Mouse (Mus musculus): ENCODE data around the gene Plekhg3. TPM values are rescaled to one million over a fixed set of nuclear protein-coding genes. Genes with fewer than 3 reads are reported as not detected.
A peak's percentile ranks its signal among the peaks of the same experiment; 100 is the strongest.

Plekhg3 gene
- polyA plus RNA-seq, 1 experiment from 2014 or later: 1.0 TPM

DNA sequence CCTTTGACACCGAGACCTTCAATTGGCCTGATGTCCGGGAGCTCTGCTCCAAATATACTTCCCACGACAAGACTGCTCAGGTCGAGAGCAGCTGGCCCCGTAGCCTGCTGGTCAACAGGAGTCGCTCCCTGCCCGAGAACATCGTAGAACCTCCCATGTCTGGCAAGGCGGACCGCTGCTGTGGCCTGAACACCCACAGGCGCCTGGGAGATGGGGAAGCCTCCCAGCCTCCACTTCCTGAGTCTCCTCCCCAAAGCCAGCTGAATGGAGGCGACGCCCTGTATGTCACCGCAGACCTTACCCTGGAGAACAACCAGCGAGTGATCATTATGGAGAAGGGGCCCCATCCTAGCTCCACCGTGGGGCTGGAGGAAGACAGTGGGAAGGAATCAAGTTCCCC, 47.2 kb downstream of the Plekhg3 start:
- 0 out of 2 replicates have a peak, but pooled peaks cover under 1% of the 10 kb centered on the region for H3K4me1 ChIP-seq (replicated peaks; ENCODE audit: control insufficient read depth, insufficient read depth, low read length)
- no peak overlapping the region for H3K4me3 ChIP-seq (ENCODE audit: low read depth, low read length)
- WGBS: 96% methylated on average over 16 of the region's 16 CpGs
- H3K27me3 ChIP-seq (ENCODE audit: control insufficient read depth, insufficient read depth, low read length): no peaks in the 10 kb centered on the region
- DNase-seq (ENCODE audit: low spot score): no peak
- H3K9me3 ChIP-seq (ENCODE audit: control insufficient read depth, low read length): no peaks in the 10 kb centered on the region
- no peaks in the 10 kb centered on the region for H3K36me3 ChIP-seq (ENCODE audit: control insufficient read depth, insufficient read depth, low read length)
- H3K4me2 ChIP-seq (ENCODE audit: low read depth, low read length, severe bottlenecking): no peak overlapping the region
- no peak overlapping the region for H3K27ac ChIP-seq (ENCODE audit: low read depth, low read length)
- no peak overlapping the region for H3K9ac ChIP-seq (ENCODE audit: low read length)
- ATAC-seq (replicated peaks; ENCODE audit: low FRiP score): no peak

- WGBS: 82% methylated on average over 2 of the region's 2 CpGs
- H3K9ac ChIP-seq (ENCODE audit: low read length): no peak overlapping the region
- no peak overlapping the region for H3K4me2 ChIP-seq (ENCODE audit: low read depth, low read length, severe bottlenecking)
- no peaks in the 10 kb centered on the region for H3K36me3 ChIP-seq (ENCODE audit: control insufficient read depth, insufficient read depth, low read length)
- no peak overlapping the region for H3K4me3 ChIP-seq (ENCODE audit: low read depth, low read length)
- H3K4me1 ChIP-seq (replicated peaks; ENCODE audit: control insufficient read depth, insufficient read depth, low read length): 0 out of 2 replicates have a peak, but pooled peaks cover 4% of the 10 kb centered on the region
- no peak for DNase-seq (ENCODE audit: low spot score)
- ATAC-seq (replicated peaks; ENCODE audit: low FRiP score): no peak
- H3K27ac ChIP-seq (ENCODE audit: low read depth, low read length): no peak overlapping the region
- H3K9me3 ChIP-seq (ENCODE audit: control insufficient read depth, low read length): no peaks in the 10 kb centered on the region
- H3K27me3 ChIP-seq (ENCODE audit: control insufficient read depth, insufficient read depth, low read length): no peaks in the 10 kb centered on the region
Observed at GRCm38 (mm10) chr12:76578465-76578864, 47.8 kb downstream of the Plekhg3 start.

DNA sequence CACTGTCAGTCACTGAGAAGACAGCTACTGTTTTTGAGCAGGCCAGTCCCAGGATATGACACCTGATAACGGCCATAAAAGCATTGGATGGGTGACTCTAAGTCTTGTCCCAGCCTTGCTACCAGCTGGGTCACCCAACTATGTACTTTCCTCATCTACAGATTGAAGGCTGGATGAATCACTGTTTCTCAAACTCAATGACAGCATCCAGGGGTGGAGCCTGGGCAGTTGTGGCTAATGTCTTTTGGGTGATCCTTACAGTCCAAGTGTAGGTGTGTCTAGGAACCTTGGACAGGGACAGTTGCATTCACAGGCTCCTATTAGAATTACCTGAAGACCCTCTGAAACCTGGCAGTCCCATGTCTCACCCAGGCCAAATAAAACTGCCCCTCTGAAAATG, 49.1 kb downstream of the Plekhg3 start:
- H3K36me3 ChIP-seq (ENCODE audit: control insufficient read depth, insufficient read depth, low read length): no peaks in the 10 kb centered on the region
- WGBS: 79% methylated on average over 1 of the region's 1 CpGs

GRCm38 (mm10) chr12:76582139-76582538, 51.4 kb downstream of the Plekhg3 start:
- H3K9me3 ChIP-seq (ENCODE audit: control insufficient read depth, low read length): no peaks in the 10 kb centered on the region
- H3K27ac ChIP-seq (ENCODE audit: low read depth, low read length): no peak overlapping the region
- H3K9ac ChIP-seq (ENCODE audit: low read length): no peak overlapping the region
- ATAC-seq (replicated peaks; ENCODE audit: low FRiP score) (no peak), DNase-seq (ENCODE audit: low spot score) (no peak)
- no peak overlapping the region for H3K4me3 ChIP-seq (ENCODE audit: low read depth, low read length)
- WGBS: 90% methylated on average over 3 of the region's 3 CpGs
- no peak overlapping the region for H3K4me2 ChIP-seq (ENCODE audit: low read depth, low read length, severe bottlenecking)
- H3K4me1 ChIP-seq (replicated peaks; ENCODE audit: control insufficient read depth, insufficient read depth, low read length): 0 out of 2 replicates have a peak, but pooled peaks cover 4% of the 10 kb centered on the region
- no peaks in the 10 kb centered on the region for H3K36me3 ChIP-seq (ENCODE audit: control insufficient read depth, insufficient read depth, low read length)
- no peaks in the 10 kb centered on the region for H3K27me3 ChIP-seq (ENCODE audit: control insufficient read depth, insufficient read depth, low read length)

More for the DNA sequence above, 49.1 kb downstream of the Plekhg3 start:
- Histone ChIP-seq H3K27ac (ENCODE audit: low read depth, low read length) (no peak overlapping the region), H3K9me3 (ENCODE audit: control insufficient read depth, low read length) (no peaks in the 10 kb centered on the region), H3K9ac (ENCODE audit: low read length) (no peak overlapping the region), H3K27me3 (ENCODE audit: control insufficient read depth, insufficient read depth, low read length) (no peaks in the 10 kb centered on the region), H3K4me2 (ENCODE audit: low read depth, low read length, severe bottlenecking) (no peak overlapping the region), H3K4me3 (ENCODE audit: low read depth, low read length) (no peak overlapping the region), H3K4me1 (replicated peaks; ENCODE audit: control insufficient read depth, insufficient read depth, low read length) (0 out of 2 replicates have a peak, but pooled peaks cover 4% of the 10 kb centered on the region)
- DNase-seq (ENCODE audit: low spot score) (no peak), ATAC-seq (replicated peaks; ENCODE audit: low FRiP score) (no peak)

- H3K4me1 ChIP-seq (replicated peaks; ENCODE audit: control insufficient read depth, insufficient read depth, low read length): 0 out of 2 replicates have a peak, but pooled peaks cover 4% of the 10 kb centered on the region
- H3K4me3 ChIP-seq (ENCODE audit: low read depth, low read length): no peak overlapping the region
- no peak for ATAC-seq (replicated peaks; ENCODE audit: low FRiP score)
- H3K27me3 ChIP-seq (ENCODE audit: control insufficient read depth, insufficient read depth, low read length): no peaks in the 10 kb centered on the region
- no peak overlapping the region for H3K27ac ChIP-seq (ENCODE audit: low read depth, low read length)
- no peak overlapping the region for H3K4me2 ChIP-seq (ENCODE audit: low read depth, low read length, severe bottlenecking)
- H3K36me3 ChIP-seq (ENCODE audit: control insufficient read depth, insufficient read depth, low read length): no peaks in the 10 kb centered on the region
- 35% methylated on average over 6 of the region's 6 CpGs for WGBS
- no peaks in the 10 kb centered on the region for H3K9me3 ChIP-seq (ENCODE audit: control insufficient read depth, low read length)
- peak; percentile 59 for DNase-seq (ENCODE audit: low spot score)
- H3K9ac ChIP-seq (ENCODE audit: low read length): no peak overlapping the region
Observed at GRCm38 (mm10) chr12:76582841-76583240, 52.1 kb downstream of the Plekhg3 start.

GRCm38 (mm10) chr12:76583454-76583853, 52.8 kb downstream of the Plekhg3 start:
- Histone ChIP-seq H3K36me3 (ENCODE audit: control insufficient read depth, insufficient read depth, low read length) (no peaks in the 10 kb centered on the region), H3K4me1 (replicated peaks; ENCODE audit: control insufficient read depth, insufficient read depth, low read length) (0 out of 2 replicates have a peak, but pooled peaks cover 4% of the 10 kb centered on the region), H3K4me2 (ENCODE audit: low read depth, low read length, severe bottlenecking) (no peak overlapping the region), H3K9ac (ENCODE audit: low read length) (no peak overlapping the region), H3K4me3 (ENCODE audit: low read depth, low read length) (no peak overlapping the region), H3K27me3 (ENCODE audit: control insufficient read depth, insufficient read depth, low read length) (no peaks in the 10 kb centered on the region), H3K9me3 (ENCODE audit: control insufficient read depth, low read length) (no peaks in the 10 kb centered on the region), H3K27ac (ENCODE audit: low read depth, low read length) (no peak overlapping the region)
- DNase-seq (ENCODE audit: low spot score) (no peak), ATAC-seq (replicated peaks; ENCODE audit: low FRiP score) (no peak)
- 86% methylated on average over 7 of the region's 7 CpGs for WGBS

GRCm38 (mm10) chr12:76585028-76585427, 54.3 kb downstream of the Plekhg3 start:
- Histone ChIP-seq H3K4me3 (ENCODE audit: low read depth, low read length) (no peak overlapping the region), H3K4me2 (ENCODE audit: low read depth, low read length, severe bottlenecking) (no peak overlapping the region), H3K27me3 (ENCODE audit: control insufficient read depth, insufficient read depth, low read length) (no peaks in the 10 kb centered on the region), H3K27ac (ENCODE audit: low read depth, low read length) (no peak overlapping the region), H3K9me3 (ENCODE audit: control insufficient read depth, low read length) (no peaks in the 10 kb centered on the region), H3K9ac (ENCODE audit: low read length) (no peak overlapping the region), H3K4me1 (replicated peaks; ENCODE audit: control insufficient read depth, insufficient read depth, low read length) (0 out of 2 replicates have a peak, but pooled peaks cover 4% of the 10 kb centered on the region), H3K36me3 (ENCODE audit: control insufficient read depth, insufficient read depth, low read length) (no peaks in the 10 kb centered on the region)
- DNase-seq (ENCODE audit: low spot score): no peak
- ATAC-seq (replicated peaks; ENCODE audit: low FRiP score): no peak

DNA sequence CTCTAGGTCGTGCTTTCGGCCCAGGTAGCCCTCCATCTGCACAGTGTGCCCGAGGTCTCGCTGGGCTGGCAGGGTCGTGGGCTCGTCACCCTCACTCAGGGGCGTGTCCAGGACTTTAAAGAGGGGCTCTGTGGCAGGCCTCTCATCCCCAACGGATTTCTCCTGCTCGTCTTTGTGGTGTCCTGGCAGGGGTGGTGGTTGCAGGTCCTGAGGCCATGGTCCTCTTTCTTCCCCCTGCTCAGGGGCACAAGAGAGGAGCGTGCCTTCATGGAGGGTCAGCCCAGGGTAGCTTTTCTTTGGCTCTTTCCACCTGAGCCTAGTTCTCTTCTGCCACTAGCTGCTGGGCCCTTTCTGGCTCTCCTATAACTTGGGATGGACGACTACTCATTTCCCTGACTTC, 56.7 kb downstream of the Plekhg3 start:
- H3K9ac ChIP-seq (ENCODE audit: low read length): no peak overlapping the region
- H3K4me3 ChIP-seq (ENCODE audit: low read depth, low read length): no peak overlapping the region
- H3K4me1 ChIP-seq (replicated peaks; ENCODE audit: control insufficient read depth, insufficient read depth, low read length): 0 out of 2 replicates have a peak, but pooled peaks cover 4% of the 10 kb centered on the region
- WGBS: 67% methylated on average over 11 of the region's 11 CpGs
- DNase-seq (ENCODE audit: low spot score): no peak
- H3K4me2 ChIP-seq (ENCODE audit: low read depth, low read length, severe bottlenecking): no peak overlapping the region
- no peaks in the 10 kb centered on the region for H3K36me3 ChIP-seq (ENCODE audit: control insufficient read depth, insufficient read depth, low read length)
- no peaks in the 10 kb centered on the region for H3K9me3 ChIP-seq (ENCODE audit: control insufficient read depth, low read length)
- ATAC-seq (replicated peaks; ENCODE audit: low FRiP score): no peak
- H3K27ac ChIP-seq (ENCODE audit: low read depth, low read length): no peak overlapping the region
- no peaks in the 10 kb centered on the region for H3K27me3 ChIP-seq (ENCODE audit: control insufficient read depth, insufficient read depth, low read length)

DNA sequence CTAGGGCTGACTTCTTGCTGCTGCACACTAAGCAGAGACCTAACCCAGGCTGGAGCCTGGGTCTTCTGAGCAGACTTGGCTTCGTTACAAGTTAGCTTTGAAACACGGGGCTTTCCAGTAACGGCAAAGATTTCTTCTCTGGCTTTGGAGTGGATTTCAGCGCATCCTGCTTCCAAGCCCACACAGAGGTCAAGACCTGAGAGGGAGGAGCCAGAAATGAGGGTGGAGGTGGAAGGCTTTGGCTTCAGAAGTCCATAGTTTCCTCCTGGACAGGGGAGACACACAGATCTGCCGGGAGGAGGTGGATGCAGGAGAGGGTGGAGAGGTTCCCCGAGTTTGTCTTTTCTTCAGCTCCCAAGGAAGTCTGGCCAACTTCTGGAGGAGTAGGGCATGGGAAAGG, 58.8 kb downstream of the Plekhg3 start:
- Histone ChIP-seq H3K4me2 (ENCODE audit: low read depth, low read length, severe bottlenecking) (no peak overlapping the region), H3K9ac (ENCODE audit: low read length) (no peak overlapping the region), H3K9me3 (ENCODE audit: control insufficient read depth, low read length) (no peaks in the 10 kb centered on the region), H3K27me3 (ENCODE audit: control insufficient read depth, insufficient read depth, low read length) (no peaks in the 10 kb centered on the region), H3K4me1 (replicated peaks; ENCODE audit: control insufficient read depth, insufficient read depth, low read length) (0 out of 2 replicates have a peak, but pooled peaks cover 2% of the 10 kb centered on the region), H3K36me3 (ENCODE audit: control insufficient read depth, insufficient read depth, low read length) (no peaks in the 10 kb centered on the region), H3K27ac (ENCODE audit: low read depth, low read length) (no peak overlapping the region), H3K4me3 (ENCODE audit: low read depth, low read length) (no peak overlapping the region)
- WGBS: 77% methylated on average over 6 of the region's 6 CpGs
- DNase-seq (ENCODE audit: low spot score) (no peak), ATAC-seq (replicated peaks; ENCODE audit: low FRiP score) (no peak)
